Mouse (Mus musculus) intestine, embryonic 15.5 days (tissue): ENCODE data around the gene Klf3. TPM values are rescaled to one million over a fixed set of nuclear protein-coding genes. Genes with fewer than 3 reads are reported as not detected.
"Not testable (repeated sequence)": the region's sequence is repeated elsewhere in the genome, so short reads cannot be mapped to it uniquely, and the experiment has no call there.

Experiments used
- ATAC-seq: fragments of 200-750 bp; cut with Nextera tagmentation; 2 replicates; pipeline ENCODE4 v1.8.0; 2017; ENCODE audit warnings: moderate TSS enrichment, moderate library complexity
- H3K27ac ChIP-seq: fragments of 300-500 bp; sonication (generic); 2 replicates; pipeline ENCODE4 v1.5.1; 2015; ENCODE audit warnings: mild to moderate bottlenecking, inconsistent platforms
- H3K27me3 ChIP-seq: fragments of 300-500 bp; sonication (generic); replicated peaks from 2 replicates; pipeline ENCODE4 v1.6.1; 2015; ENCODE audit warnings: inconsistent platforms
- H3K36me3 ChIP-seq: fragments of 300-500 bp; sonication (generic); 2 replicates; pipeline ENCODE4 v1.6.1; 2015; ENCODE audit warnings: inconsistent platforms
- H3K4me1 ChIP-seq: fragments of 300-500 bp; sonication (generic); replicated peaks from 2 replicates; pipeline ENCODE4 v1.6.1; 2015; ENCODE audit warnings: inconsistent platforms
- H3K4me2 ChIP-seq: fragments of 300-500 bp; sonication (generic); replicated peaks from 2 replicates; pipeline ENCODE4 v1.6.1; 2015; ENCODE audit warnings: mild to moderate bottlenecking, inconsistent platforms
- H3K4me3 ChIP-seq: fragments of 300-500 bp; sonication (generic); replicated peaks from 2 replicates; pipeline ENCODE4 v1.5.1; 2015; ENCODE audit warnings: inconsistent platforms
- H3K9ac ChIP-seq: fragments of 300-500 bp; sonication (generic); 2 replicates; pipeline ENCODE4 v1.6.1; 2015; ENCODE audit warnings: inconsistent platforms
- H3K9me3 ChIP-seq: fragments of 300-500 bp; sonication (generic); 2 replicates; pipeline ENCODE4 v1.6.1; 2016; ENCODE audit warnings: inconsistent platforms
- WGBS: fragments of 180-500 bp; shearing (Covaris S2); methylation state at CpG from one replicate; pipeline ENCODE4 v1.1.7; 2015; 5-methylcytosine and 5-hydroxymethylcytosine counted together
- polyA plus RNA-seq: library from polyadenylated mRNA; unstranded; fragments of >200 nt; fragmentation: Nextera tagmentation; extraction: Ambion mirVana; gene quantifications from 2 replicates; pipeline ENCODE4 v1.2.1, GENCODE M21; 2015

Gene Klf3
- polyA plus RNA-seq, 1 experiment from 2014 or later, result 87.6 TPM

- no peak for ATAC-seq
- H3K27me3 ChIP-seq, result no peaks in the 10 kb centered on the region
- no peaks in the 10 kb centered on the region for H3K36me3 ChIP-seq
- no peak overlapping the region for H3K4me3 ChIP-seq
- H3K4me2 ChIP-seq, result no peak overlapping the region
- 84% methylated on average over 5 of the region's 5 CpGs for WGBS
- no peak overlapping the region for H3K27ac ChIP-seq
- H3K4me1 ChIP-seq, result peaks cover 10% of the 10 kb centered on the region
- H3K9ac ChIP-seq, result no peak overlapping the region
- no peaks in the 10 kb centered on the region for H3K9me3 ChIP-seq
These were observed 64.4 kb downstream of the Klf3 start for GRCm38 (mm10) chr5:64867551-64867950.

GRCm38 (mm10) chr5:64876086-64876830, 73.1 kb downstream of the Klf3 start:
- peak overlapping the region; percentile 66; the same call in 1 of the 2 replicates for H3K27ac ChIP-seq
- H3K4me3 ChIP-seq, result no peak overlapping the region
- no peak overlapping the region for H3K9ac ChIP-seq
- H3K9me3 ChIP-seq, result no peaks in the 10 kb centered on the region
- WGBS, result 69% methylated on average over 12 of the region's 12 CpGs
- H3K4me2 ChIP-seq, result no peak overlapping the region
- no peaks in the 10 kb centered on the region for H3K27me3 ChIP-seq
- H3K36me3 ChIP-seq, result no peaks in the 10 kb centered on the region
- H3K4me1 ChIP-seq, result peaks cover 18% of the 10 kb centered on the region
- ATAC-seq, result peak; percentile 37; the same call in 1 of the 2 replicates

- Histone ChIP-seq H3K27ac (peak overlapping the region; percentile 66), H3K4me1 (peaks cover 18% of the 10 kb centered on the region), H3K9me3 (no peaks in the 10 kb centered on the region), H3K4me2 (no peak overlapping the region), H3K36me3 (no peaks in the 10 kb centered on the region), H3K4me3 (no peak overlapping the region), H3K27me3 (no peaks in the 10 kb centered on the region), H3K9ac (no peak overlapping the region)
- ATAC-seq, result no peak
- WGBS, result 53% methylated on average over 15 of the region's 15 CpGs
These were observed 74.2 kb downstream of the Klf3 start for GRCm38 (mm10) chr5:64877235-64878026.

GRCm38 (mm10) chr5:64878027-64878425, 74.8 kb downstream of the Klf3 start:
- Histone ChIP-seq H3K9ac (no peak overlapping the region), H3K27ac (peak overlapping the region; percentile 66), H3K9me3 (no peaks in the 10 kb centered on the region), H3K4me2 (no peak overlapping the region), H3K4me1 (peaks cover 18% of the 10 kb centered on the region), H3K27me3 (no peaks in the 10 kb centered on the region), H3K36me3 (no peaks in the 10 kb centered on the region), H3K4me3 (no peak overlapping the region)
- ATAC-seq, result peak; percentile 83
- WGBS, result 24% methylated on average over 4 of the region's 4 CpGs

GRCm38 (mm10) chr5:64878526-64878925, 75.3 kb downstream of the Klf3 start:
- Histone ChIP-seq H3K4me1 (peaks cover 18% of the 10 kb centered on the region), H3K9me3 (no peaks in the 10 kb centered on the region), H3K36me3 (no peaks in the 10 kb centered on the region), H3K4me2 (no peak overlapping the region), H3K4me3 (no peak overlapping the region), H3K27ac (peak overlapping the region; percentile 66), H3K27me3 (no peaks in the 10 kb centered on the region), H3K9ac (no peak overlapping the region)
- WGBS, result 59% methylated on average over 2 of the region's 2 CpGs
- no peak for ATAC-seq

DNA sequence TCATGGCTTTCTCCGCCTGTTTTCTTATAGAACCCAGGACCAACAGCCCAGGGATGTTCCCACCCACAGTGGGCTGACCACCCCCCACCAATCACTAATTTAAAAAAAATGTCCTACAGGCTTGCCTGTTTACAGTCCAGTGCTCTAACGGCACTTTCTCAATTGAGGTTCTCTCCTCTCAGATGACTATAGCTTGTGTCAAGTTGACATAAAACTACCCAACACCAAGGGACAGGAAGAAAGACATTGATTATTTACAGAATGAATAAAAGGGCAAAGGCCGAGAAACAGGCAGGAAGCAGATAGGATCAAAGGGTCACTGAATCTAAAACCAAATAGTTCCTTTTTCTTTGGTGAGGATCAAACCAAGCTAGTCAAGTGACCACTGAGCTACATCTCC, 76.1 kb downstream of the Klf3 start:
- Histone ChIP-seq H3K4me2 (no peak overlapping the region), H3K9ac (no peak overlapping the region), H3K36me3 (no peaks in the 10 kb centered on the region), H3K4me3 (no peak overlapping the region), H3K27ac (no peak overlapping the region), H3K4me1 (peaks cover 21% of the 10 kb centered on the region), H3K9me3 (no peaks in the 10 kb centered on the region), H3K27me3 (no peaks in the 10 kb centered on the region)
- 49% methylated on average over 3 of the region's 3 CpGs for WGBS
- ATAC-seq, result no peak

DNA sequence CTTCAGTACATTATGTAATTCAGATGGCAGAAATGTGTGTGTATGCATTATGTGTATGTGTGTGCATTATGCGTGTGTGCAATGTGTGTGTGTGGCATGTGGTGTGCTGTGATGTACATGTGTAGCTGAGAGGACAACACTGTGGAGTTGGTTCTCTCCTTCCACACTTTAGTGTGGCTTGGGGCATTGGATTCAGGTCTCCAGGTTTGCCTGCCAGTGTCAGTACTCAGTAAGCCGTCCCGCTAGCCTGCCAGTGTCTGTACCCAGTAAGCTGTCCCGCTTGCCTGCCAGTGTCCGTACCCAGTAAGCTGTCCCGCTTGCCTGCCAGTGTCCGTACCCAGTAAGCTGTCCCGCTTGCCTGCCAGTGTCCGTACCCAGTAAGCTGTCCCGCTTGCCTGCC, 78.4 kb downstream of the Klf3 start:
- H3K27ac ChIP-seq, H3K9ac ChIP-seq, H3K4me2 ChIP-seq, H3K36me3 ChIP-seq, H3K27me3 ChIP-seq, ATAC-seq, H3K9me3 ChIP-seq, H3K4me3 ChIP-seq: not testable (repeated sequence)
- H3K4me1 ChIP-seq, result peaks cover 17% of the 10 kb centered on the region
- 97% methylated on average over 8 of the region's 10 CpGs for WGBS

DNA sequence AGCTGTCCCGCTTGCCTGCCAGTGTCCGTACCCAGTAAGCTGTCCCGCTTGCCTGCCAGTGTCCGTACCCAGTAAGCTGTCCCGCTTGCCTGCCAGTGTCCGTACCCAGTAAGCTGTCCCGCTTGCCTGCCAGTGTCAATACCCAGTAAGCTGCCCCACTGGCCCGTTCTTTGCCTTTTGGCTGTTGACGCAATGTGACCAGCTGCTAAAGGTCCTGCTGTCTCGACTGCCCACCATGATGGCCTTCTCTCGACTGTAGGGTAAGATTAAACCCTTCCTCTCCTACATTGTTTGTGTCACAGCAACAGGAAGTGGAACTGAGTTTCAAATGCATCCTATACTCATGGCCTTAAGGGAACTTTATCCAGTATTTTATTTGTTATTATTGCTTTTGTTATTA, 78.8 kb downstream of the Klf3 start:
- not testable (repeated sequence) for ATAC-seq, H3K9me3 ChIP-seq, H3K9ac ChIP-seq, H3K36me3 ChIP-seq, H3K27ac ChIP-seq, H3K4me2 ChIP-seq, H3K27me3 ChIP-seq, H3K4me3 ChIP-seq
- H3K4me1 ChIP-seq, result peaks cover 13% of the 10 kb centered on the region
- WGBS, result 82% methylated on average over 8 of the region's 11 CpGs

Other genes starting within 250 kb of the Klf3 start
- gene Tlr1, start 130.2 kb downstream of the Klf3 start, polyA plus RNA-seq, result 1.0 and 1.3 TPM in 2 replicates
- gene Tlr6, start 156.7 kb downstream of the Klf3 start, polyA plus RNA-seq, result 0.42 and 0.59 TPM in 2 replicates
- 38.2 and 40.2 TPM in 2 replicates for gene Fam114a1, start 166.7 kb downstream of the Klf3 start, polyA plus RNA-seq